Mouse (Mus musculus) ES-E14 (cell line): ENCODE results near the gene Slc27a4. TPM values are rescaled to one million over a fixed set of nuclear protein-coding genes. Genes with fewer than 3 reads are reported as not detected.
"Not testable (repeated sequence)": the region's sequence is repeated elsewhere in the genome, so short reads cannot be mapped to it uniquely, and the experiment has no call there.

Experiments
- DNase-seq: peaks from one replicate; pipeline ENCODE4 v3.0.0-alpha.2; 2013; ENCODE audit warnings: low read depth, low spot score
- H3K27ac ChIP-seq: 2 replicates; pipeline ENCODE4 v1.5.1; 2012; ENCODE audit warnings: low read depth, mild to moderate bottlenecking, low read length, moderate library complexity, mixed read lengths; ENCODE audit not compliant: poor library complexity, insufficient read depth, severe bottlenecking
- H3K36me3 ChIP-seq: 2 replicates; pipeline ENCODE4 v1.6.1; 2012; ENCODE audit warnings: mild to moderate bottlenecking, low read length, moderate library complexity, mixed read lengths; ENCODE audit not compliant: control insufficient read depth, poor library complexity, insufficient read depth, severe bottlenecking
- H3K4me1 ChIP-seq, 2 experiments: fragments of 150-350 bp in 1 of 2; sonication (generic) in 1 of 2; 2 replicates each; pipeline ENCODE4 v1.6.1; 2012; ENCODE audit warnings: low read length in 2 of 2, mild to moderate bottlenecking in 1 of 2, mixed read lengths in 1 of 2; ENCODE audit not compliant: control insufficient read depth in 2 of 2, insufficient read depth in 2 of 2, poor library complexity in 1 of 2
- H3K4me3 ChIP-seq, 2 experiments: fragments of 150-350 bp in 1 of 2; sonication (generic) in 1 of 2; 2 replicates each; pipeline ENCODE4 v1.5.1; 2012; ENCODE audit warnings: low read length in 2 of 2, low read depth in 1 of 2, mild to moderate bottlenecking in 1 of 2, mixed read lengths in 1 of 2; ENCODE audit not compliant: insufficient read depth in 1 of 2, poor library complexity in 1 of 2, severe bottlenecking in 1 of 2
- H3K9ac ChIP-seq: 2 replicates; pipeline ENCODE4 v1.6.1; 2012; ENCODE audit warnings: low read depth, mild to moderate bottlenecking, low read length, mixed read lengths; ENCODE audit not compliant: poor library complexity, insufficient read depth, severe bottlenecking
- H3K9me3 ChIP-seq: fragments of 150-350 bp; sonication (generic); 2 replicates; pipeline ENCODE4 v1.6.1; 2012; ENCODE audit warnings: low read depth, mild to moderate bottlenecking, low read length; ENCODE audit not compliant: control insufficient read depth, insufficient read depth
- CHD2 ChIP-seq: IDR thresholded peaks from 2 replicates; pipeline ENCODE4 v1.6.1; 2014; ENCODE audit warnings: mild to moderate bottlenecking, low read depth, low read length, inconsistent platforms
- HCFC1 ChIP-seq: IDR thresholded peaks from 2 replicates; pipeline ENCODE4 v1.6.1; 2012; ENCODE audit warnings: low read length, inconsistent platforms, borderline replicate concordance; ENCODE audit not compliant: insufficient read depth
- MAFK ChIP-seq: IDR thresholded peaks from 2 replicates; pipeline ENCODE4 v1.6.1; 2014; ENCODE audit warnings: mild to moderate bottlenecking, low read depth, low read length, inconsistent platforms; ENCODE audit not compliant: insufficient read depth
- ZC3H11A ChIP-seq: IDR thresholded peaks from 2 replicates; pipeline ENCODE4 v1.6.1; 2012; ENCODE audit warnings: low read depth, mild to moderate bottlenecking, inconsistent platforms, low read length, borderline replicate concordance
- ZNF384 ChIP-seq: IDR thresholded peaks from 2 replicates; pipeline ENCODE4 v1.6.1; 2012; ENCODE audit warnings: low read depth, low read length, inconsistent platforms
- in situ Hi-C, 2 experiments: fragments of 600-800 bp; cut with MboI; formaldehyde crosslinking; loops; one replicate each; pipeline ENCODE4 v1.15.1; 2025; ENCODE audit warnings: low sequenced_read_pairs in 2 of 2, inconsistent platforms in 1 of 2; ENCODE audit not compliant: unreplicated experiment in 2 of 2
- total RNA-seq: library from RNA; depleted of rRNA; stranded (reverse); fragments of 300-350 nt; gene quantifications from 2 replicates; pipeline ENCODE4 v1.2.3, GENCODE M21; 2012

Gene Slc27a4
- total RNA-seq, 1 experiment, result 38.9 TPM

GRCm38 (mm10) chr2:29781256-29781655 lies 21.2 kb upstream of the Slc27a4 start:
- TF ChIP-seq ZNF384, result peak; percentile 66
- in situ Hi-C loops, H3K4me3 ChIP-seq, DNase-seq, H3K9me3 ChIP-seq, H3K4me1 ChIP-seq, H3K9ac ChIP-seq, H3K27ac ChIP-seq: not testable (repeated sequence)
- H3K36me3 ChIP-seq, result peaks cover 74% of the 10 kb centered on the region

DNA sequence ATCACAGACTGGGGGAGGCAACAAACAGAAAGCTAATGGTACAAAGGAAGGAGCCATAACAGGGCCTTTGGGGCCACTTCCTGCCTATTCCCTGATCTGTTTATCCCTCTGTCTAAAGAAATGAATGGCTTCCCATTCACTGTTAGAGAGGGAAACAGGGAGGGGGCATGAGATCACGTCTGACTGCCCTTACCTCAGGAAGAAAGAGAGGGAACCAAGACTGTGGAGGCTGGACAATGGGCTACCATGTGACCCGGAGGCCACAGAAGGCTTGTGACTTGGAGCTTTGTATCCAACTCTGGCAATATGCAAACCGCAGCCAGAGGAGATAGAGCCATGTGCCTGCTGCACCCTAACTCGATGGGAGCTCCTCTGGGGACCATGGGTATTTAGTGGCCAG lies 18.1 kb upstream of the Slc27a4 start:
- TF ChIP-seq HCFC1 (no peak), MAFK (no peak), ZC3H11A (no peak), ZNF384 (no peak), CHD2 (no peak)
- H3K4me3 ChIP-seq, result no peak overlapping the region
- no peak overlapping the region for H3K27ac ChIP-seq
- H3K4me1 ChIP-seq, result peaks cover 0 to 4% of the 10 kb centered on the region in 2 experiments; a peak in 1 of 4 replicates
- peaks cover 51% of the 10 kb centered on the region for H3K36me3 ChIP-seq
- DNase-seq, result no peak
- no peak overlapping the region for H3K9ac ChIP-seq
- no peaks in the 10 kb centered on the region for H3K9me3 ChIP-seq
- in situ Hi-C loops, result no loop called here

DNA sequence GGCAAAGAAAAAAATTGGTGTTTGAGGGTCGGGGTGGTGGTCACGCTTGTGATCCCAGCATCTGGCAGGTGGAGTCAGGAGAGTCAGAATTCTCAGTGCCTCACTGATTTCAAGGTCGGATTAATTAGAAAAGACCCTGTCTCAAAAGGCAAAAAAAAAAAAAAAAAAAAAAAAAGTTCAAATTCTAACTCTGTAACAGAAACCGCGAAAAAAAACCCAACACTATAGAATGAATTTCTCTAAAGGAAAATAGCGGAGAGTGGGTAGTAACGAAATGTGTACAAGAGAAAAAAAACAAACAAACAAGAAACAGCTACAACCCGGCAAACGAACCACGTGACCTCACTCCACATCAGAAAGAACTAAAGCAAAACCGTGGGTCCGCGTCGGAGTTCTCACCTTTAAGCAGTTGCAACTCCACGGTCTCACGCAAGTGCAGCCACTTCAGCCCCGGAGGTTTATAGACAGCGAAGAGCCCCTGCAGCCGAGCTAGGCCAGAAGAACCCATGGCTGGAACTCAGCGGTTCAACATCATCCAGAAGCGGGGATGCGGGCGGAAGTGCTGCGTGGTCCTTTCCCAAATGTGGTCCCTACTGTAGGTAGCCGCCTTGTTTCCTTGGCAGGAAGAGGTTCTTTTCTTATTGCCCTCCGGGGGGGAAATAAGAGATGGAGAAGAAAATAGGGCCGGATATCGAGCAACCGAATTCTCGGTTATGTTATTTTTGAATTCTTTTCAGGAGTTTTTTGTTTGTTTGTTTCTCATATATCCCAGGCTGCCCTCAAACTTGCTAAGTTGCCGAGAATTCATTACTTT lies 15.1 kb upstream of the Slc27a4 start, which contains the start of gene Coq4:
TSS of gene Coq4 (plus strand) at position 390 of the 814 bp plus-strand sequence.
- Histone ChIP-seq H3K27ac (peak within 1 kb of the TSS; percentile 63), H3K4me3 (peak within 1 kb of the TSS; percentile 87 to 100), H3K4me1 (peaks cover 0 to 4% of the 10 kb centered on the region in 2 experiments; a peak in 1 of 4 replicates), H3K9me3 (no peaks in the 10 kb centered on the region), H3K9ac (peak within 1 kb of the TSS; percentile 91), H3K36me3 (peaks cover 42% of the 10 kb centered on the region)
- in situ Hi-C loops, result no loop called here
- DNase-seq, result peak; percentile 96
- TF ChIP-seq ZC3H11A (no peak), HCFC1 (peak; percentile 87), ZNF384 (peak; percentile 90), MAFK (no peak), CHD2 (peak; percentile 66)

GRCm38 (mm10) chr2:29787937-29788681 lies 14.3 kb upstream of the Slc27a4 start, which contains the start of gene Trub2:
TSS of gene Trub2 (minus strand) at chr2:29788502.
- peak within 1 kb of the TSS; percentile 91 for H3K9ac ChIP-seq
- DNase-seq, result peak; percentile 64
- H3K4me3 ChIP-seq, result peak within 1 kb of the TSS; percentile 87 to 100
- no peaks in the 10 kb centered on the region for H3K9me3 ChIP-seq
- TF ChIP-seq CHD2, result no peak
- no peak for TF ChIP-seq HCFC1
- TF ChIP-seq MAFK, result no peak
- TF ChIP-seq ZNF384, result no peak
- TF ChIP-seq ZC3H11A, result no peak
- peaks cover 34% of the 10 kb centered on the region for H3K36me3 ChIP-seq
- in situ Hi-C loops, result no loop called here
- peak within 1 kb of the TSS; percentile 63 for H3K27ac ChIP-seq
- peaks cover 0 to 4% of the 10 kb centered on the region in 2 experiments; a peak in 1 of 4 replicates for H3K4me1 ChIP-seq
